Mouse (Mus musculus) right cerebral cortex, adult 18-20 months (tissue): ENCODE data around the gene Gm10644.
A peak's percentile ranks its signal among the peaks of the same experiment; 100 is the strongest.

ENCODE experiments used
- DNase-seq: peaks from one replicate; pipeline ENCODE4 v3.0.0; 2022; ENCODE audit warnings: mixed read lengths

Gm10644 gene

GRCm38 (mm10) chr8:83893915-83894314, 61.1 kb downstream of the Gm10644 start:
- DNase-seq: peak; percentile 82

- DNase-seq: no peak
Observed at GRCm38 (mm10) chr8:83892061-83892460, 62.9 kb downstream of the Gm10644 start.

- DNase-seq: no peak
Observed at GRCm38 (mm10) chr8:83888409-83888808, 66.6 kb downstream of the Gm10644 start.
